Mouse (Mus musculus): ENCODE results near the gene Dcaf15.

Dcaf15 gene

GRCm38 (mm10) chr8:84104697-84105609 is at the start of gene Dcaf15:
Dcaf15 (minus strand) TSS chr8:84104768.
- peak; percentile 96 for DNase-seq (ENCODE audit: low read depth, low spot score)

DNA sequence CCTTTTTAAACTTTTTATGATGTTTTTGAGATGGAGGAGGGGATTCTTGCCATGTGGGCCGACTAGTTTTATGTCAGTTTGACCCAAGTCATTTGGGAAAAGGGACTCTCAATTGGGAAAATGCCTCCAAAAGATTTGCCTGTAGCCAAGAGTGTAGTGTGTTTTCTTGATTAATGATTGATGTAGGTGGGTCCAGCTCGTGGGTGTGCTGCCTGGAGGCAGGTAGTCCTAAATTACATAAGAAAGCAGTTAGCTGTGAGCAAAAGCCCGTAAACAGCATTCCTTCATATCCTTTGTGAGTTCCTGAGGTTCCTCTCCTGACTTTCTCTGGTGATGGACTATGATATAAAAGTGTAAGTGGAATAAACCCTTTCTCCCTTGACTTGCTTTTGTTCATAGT is 44.6 kb upstream of the Dcaf15 start:
- no peak for DNase-seq (ENCODE audit: low read depth, low spot score)

- no peak for DNase-seq (ENCODE audit: low read depth, low spot score)
Observed at GRCm38 (mm10) chr8:84148531-84148850, 43.9 kb upstream of the Dcaf15 start.

GRCm38 (mm10) chr8:84147769-84148530 is 43.4 kb upstream of the Dcaf15 start, which contains the start of the genes Cc2d1a and 4930432K21Rik:
Cc2d1a (minus strand) TSS chr8:84147936.
4930432K21Rik (plus strand) TSS chr8:84148025.
- peak; percentile 93 for DNase-seq (ENCODE audit: low read depth, low spot score)

DNA sequence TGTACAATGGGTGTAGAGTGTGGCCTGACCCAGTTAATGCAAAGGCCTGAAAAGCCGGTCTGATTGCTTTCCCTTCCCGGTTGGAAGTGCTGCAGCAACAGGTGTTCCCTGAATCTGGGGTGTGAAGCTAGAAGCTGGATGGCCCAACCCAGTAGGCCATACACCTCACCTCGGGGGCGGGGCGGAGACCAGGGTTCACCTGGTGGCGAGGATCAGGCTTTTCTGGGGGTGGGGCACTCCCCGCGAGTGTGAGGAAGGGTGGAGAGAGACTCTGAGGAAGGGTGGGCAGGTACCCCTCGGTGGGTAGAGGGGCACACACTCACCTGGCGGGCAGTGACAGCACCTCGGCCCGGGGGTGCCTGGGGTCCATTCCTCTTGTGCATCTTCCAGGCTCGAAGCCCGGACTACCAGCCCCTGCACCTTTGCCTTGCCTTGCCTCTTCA is 42.8 kb upstream of the Dcaf15 start:
- no peak for DNase-seq (ENCODE audit: low read depth, low spot score)

- DNase-seq (ENCODE audit: low read depth, low spot score): no peak
Observed at GRCm38 (mm10) chr8:84144636-84145245, 40.2 kb upstream of the Dcaf15 start.

GRCm38 (mm10) chr8:84140838-84141237 is 36.3 kb upstream of the Dcaf15 start:
- DNase-seq (ENCODE audit: low read depth, low spot score): no peak

DNA sequence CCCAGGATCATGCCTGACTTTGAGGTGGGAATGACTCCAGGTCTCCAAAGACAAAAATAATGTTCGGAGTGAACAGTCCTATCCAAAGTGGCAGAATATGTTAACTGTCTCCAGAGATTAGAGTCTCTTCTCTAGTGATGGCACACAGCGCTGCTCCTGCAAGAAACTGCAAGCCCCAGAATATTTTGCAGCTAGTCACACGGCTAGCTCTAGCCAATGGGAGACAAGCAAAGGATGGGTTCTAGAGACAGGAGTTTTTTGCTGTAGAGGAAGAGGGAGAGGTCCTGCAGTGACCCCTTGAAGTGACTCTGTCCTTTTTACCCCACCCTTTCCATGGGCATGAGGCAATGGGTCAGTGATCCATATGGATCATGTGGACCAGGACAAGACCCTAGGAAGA is 33.3 kb upstream of the Dcaf15 start:
- no peak for DNase-seq (ENCODE audit: low read depth, low spot score)

GRCm38 (mm10) chr8:84132225-84132624 is 27.7 kb upstream of the Dcaf15 start:
- no peak for DNase-seq (ENCODE audit: low read depth, low spot score)

- DNase-seq (ENCODE audit: low read depth, low spot score): no peak
Observed at GRCm38 (mm10) chr8:84130806-84131205, 26.2 kb upstream of the Dcaf15 start.

- no peak for DNase-seq (ENCODE audit: low read depth, low spot score)
Observed at GRCm38 (mm10) chr8:84128277-84128676, 23.7 kb upstream of the Dcaf15 start.

DNA sequence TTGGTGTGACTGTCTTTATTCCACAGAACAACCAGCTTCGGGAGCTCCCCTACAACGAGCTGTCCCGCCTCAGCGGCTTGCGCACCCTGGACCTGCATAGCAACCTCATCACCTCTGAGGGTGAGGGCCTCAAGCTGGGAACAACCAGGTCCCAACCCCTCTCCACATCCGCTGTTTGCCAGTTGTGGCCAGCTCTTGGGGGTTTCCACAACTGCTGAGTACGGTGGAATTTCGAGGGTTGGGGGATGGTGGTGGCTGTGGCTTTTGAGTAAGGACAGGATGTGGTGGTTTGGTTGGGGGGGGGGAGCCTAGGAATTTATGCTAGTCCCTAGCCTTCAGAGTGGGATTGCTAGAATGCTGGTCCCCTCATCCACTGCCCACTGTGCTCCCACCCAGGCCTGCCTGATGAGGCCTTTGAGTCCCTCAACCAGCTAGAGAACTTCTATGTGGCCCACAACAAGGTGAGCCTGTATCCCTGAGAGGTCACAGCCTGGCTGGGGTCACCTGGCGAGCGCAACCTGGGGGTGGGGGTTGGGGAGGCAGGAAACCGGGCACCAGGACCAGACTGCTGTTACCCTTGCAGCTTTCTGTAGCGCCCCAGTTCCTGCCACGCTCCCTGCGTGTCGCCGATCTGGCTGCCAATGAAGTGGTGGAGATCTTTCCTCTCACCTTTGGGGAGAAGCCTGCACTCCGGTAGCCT is 22.8 kb upstream of the Dcaf15 start:
- no peak for DNase-seq (ENCODE audit: low read depth, low spot score)

- DNase-seq (ENCODE audit: low read depth, low spot score): no peak
Observed at GRCm38 (mm10) chr8:84126742-84127141, 22.2 kb upstream of the Dcaf15 start.

DNA sequence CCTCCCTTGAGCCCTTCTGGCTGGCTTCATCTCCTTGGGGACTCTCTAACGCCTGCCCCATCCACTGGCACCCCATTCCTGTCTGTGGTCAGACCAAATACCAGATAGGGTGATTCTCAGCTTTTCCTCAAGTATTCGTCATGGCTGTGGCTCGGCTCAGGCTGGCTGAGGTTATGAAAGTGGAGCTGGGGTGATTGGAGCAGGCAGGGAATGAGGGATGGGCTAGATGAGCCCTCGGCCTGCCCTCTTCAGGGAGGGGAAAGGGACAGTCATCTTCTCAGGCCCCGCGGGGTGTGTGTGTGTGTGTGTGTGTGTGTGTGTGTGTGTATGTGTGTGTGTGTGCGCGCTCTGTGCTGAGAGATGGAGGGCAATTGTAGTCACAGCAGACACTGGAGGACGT is 21.1 kb upstream of the Dcaf15 start, which contains the start of gene Podnl1:
Gene Podnl1 (plus strand): TSS at position 334 of the 400 bp plus-strand sequence.
- DNase-seq (ENCODE audit: low read depth, low spot score): no peak

GRCm38 (mm10) chr8:84122151-84122550 is 17.6 kb upstream of the Dcaf15 start:
- DNase-seq (ENCODE audit: low read depth, low spot score): no peak

DNA sequence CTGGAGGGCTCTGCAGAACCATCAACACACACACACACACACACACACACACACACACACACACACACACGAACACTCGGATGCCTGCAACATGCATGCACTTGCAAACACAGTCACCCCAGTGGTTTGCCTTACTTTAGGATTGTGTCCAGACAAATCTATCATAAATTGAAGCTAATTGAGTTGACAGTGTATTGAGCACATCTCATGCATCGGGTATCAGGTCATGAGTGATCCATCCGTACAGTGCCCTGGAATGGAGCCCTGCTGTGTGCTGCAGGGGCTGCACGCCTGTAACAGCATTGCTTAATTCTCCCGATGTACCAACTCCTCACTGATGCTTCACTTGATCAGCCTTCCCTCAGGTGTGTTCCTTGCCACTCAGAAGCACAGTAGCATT is 11.1 kb upstream of the Dcaf15 start:
- DNase-seq (ENCODE audit: low read depth, low spot score): no peak

- no peak for DNase-seq (ENCODE audit: low read depth, low spot score)
Observed at GRCm38 (mm10) chr8:84106216-84107040, 1.9 kb upstream of the Dcaf15 start.

DNA sequence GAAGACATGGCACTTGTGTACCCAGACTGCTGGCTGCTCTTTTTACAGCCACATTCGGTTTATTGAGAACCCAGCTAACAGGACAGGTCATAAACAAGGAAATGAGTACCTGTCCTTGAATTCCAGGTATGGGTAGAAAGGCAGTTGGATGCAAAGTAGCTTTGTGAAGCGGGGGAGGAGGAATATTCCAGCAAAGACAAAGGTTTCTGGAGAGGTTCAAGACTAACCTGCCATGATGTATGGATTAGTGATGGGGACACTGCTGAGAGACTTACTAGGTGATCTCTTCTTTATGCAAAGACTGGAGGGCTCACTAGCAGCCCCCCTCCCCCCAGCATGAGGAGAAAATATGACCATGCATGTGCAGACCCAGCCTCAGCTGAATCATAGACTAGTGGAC is 1.1 kb upstream of the Dcaf15 start:
- DNase-seq (ENCODE audit: low read depth, low spot score): no peak

DNA sequence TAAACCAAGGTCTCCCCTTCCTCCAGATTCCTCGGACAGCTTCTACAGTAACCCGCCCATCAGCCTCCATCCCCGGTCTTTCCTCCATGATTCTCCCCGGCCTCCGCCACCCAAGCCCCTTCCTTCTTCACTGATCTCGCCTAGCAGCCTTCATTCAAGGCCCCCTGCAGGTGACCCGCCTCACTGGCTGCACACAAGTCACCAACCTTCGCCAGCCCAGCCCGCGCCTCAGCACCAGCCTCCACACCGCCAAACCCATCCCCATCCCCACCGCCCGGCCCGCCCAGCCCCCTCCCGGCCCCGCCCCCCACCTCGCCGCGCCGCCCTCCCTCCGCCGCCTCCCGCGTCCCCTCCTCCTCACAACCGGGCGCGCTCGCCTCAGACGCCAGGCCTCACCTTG is 347 bp downstream of the Dcaf15 start:
- DNase-seq (ENCODE audit: low read depth, low spot score): no peak

- no peak for DNase-seq (ENCODE audit: low read depth, low spot score)
Observed at GRCm38 (mm10) chr8:84103601-84104000, 967 bp downstream of the Dcaf15 start.

Data from retina, adult 2 months (tissue).